Mouse (Mus musculus) spleen, embryonic (tissue): ENCODE results near the gene Gm49393.
"Not testable (repeated sequence)": the region's sequence is repeated elsewhere in the genome, so short reads cannot be mapped to it uniquely, and the experiment has no call there.

ENCODE experiments used
- CTCF ChIA-PET: fragments of 350-600 bp; sonication (Branson Sonifier 250); formaldehyde crosslinking; loops from one replicate; lab custom pipeline; 2022; lab: Charles Lee

The Gm49393 gene

DNA sequence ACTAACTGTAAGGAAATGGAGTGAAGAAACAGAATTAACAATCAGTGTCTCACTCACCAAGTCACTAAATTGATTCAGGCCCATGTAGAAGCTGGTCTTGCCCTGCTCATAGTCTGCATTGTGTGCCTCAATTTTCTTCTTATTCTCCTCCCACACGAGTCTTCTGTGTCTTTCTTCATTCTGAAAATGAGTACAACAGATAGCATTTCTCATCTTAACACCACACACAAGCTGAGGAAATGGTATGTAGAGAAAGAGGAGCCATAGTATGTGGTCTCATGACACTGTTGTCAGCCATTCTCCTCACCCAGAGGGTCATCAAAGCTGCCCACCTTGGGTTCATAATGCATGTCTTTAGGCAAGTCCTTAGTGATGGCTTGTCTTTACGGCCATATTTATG, at the start of gene Gm49393:
TSS of gene Gm49393 (minus strand) at position 101 of the 400 bp plus-strand sequence.
- CTCF ChIA-PET: not testable (repeated sequence)

DNA sequence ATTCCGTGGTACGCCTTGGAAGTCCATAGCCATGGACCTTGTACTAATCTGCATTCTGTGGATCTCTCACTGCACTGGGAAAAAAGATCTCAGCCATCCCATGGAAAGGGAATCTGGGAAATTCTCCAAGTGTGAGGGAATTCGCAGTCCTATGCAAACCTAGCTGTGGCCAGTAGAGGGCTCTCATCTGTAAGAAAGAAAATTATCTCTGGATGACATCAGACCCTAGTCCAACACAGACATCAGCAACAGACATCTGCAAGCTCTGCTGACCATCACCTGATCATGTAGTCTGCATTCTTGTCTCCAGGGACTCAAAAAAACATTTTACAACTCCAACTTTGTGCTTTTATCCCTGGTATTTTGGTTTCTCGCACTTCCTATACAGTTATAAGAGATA, 36.9 kb upstream of the Gm49393 start:
- CTCF ChIA-PET: not testable (repeated sequence)

DNA sequence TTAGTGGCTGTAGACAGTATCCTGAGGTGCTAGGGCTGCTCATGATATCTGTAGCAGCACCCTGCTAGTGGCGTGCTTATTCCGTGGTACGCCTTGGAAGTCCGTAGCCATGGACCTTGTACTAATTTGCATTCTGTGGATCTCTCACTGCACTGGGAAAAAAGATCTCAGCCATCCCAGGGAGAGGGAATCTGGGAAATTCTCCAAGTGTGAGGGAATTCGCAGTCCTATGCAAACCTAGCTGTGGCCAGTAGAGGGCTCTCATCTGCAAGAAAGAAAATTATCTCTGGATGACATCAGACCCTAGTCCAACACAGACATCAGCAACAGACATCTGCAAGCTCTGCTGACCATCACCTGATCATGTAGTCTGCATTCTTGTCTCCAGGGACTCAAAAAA, 28.6 kb upstream of the Gm49393 start:
- CTCF ChIA-PET: not testable (repeated sequence)

DNA sequence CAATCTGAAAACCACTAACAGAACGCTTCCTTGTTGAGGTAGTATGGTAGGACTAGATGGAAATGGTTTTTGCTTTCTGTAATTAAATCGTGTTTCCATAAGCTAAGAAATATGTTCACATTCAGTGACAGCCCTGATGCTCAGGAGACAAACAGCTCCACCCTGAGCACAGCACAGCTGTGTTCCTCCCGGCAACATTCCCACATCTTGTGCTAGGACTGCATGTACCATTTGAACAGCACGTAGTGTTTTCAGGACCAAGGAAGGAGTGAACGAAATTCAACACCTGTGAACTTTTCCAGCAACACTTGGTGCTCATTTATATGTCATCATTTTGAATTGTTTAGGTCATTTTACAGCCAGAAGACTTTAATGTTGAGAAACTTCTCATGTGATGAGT, 26.3 kb upstream of the Gm49393 start:
- CTCF ChIA-PET: no interaction called here

DNA sequence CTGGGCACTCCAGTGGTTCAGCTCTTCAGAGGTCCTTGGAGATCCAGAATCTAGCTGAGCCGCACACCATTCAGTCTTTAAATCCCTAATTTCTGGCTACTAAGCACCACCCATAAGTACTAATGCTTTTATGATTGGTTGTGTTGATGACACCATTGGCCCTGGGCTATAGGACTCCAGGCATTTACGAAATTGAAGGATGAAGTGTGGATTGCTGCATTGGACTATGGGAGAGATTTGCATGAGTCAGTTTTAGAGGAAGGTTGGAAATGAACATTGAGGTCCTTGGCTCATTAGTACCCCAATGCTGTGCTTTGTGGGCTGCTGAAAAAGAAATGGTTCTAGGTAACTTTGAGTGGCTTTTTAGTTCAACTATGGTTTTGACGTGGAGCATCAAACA, 6.5 kb upstream of the Gm49393 start, which contains the start of gene Tpbpa:
TSS of gene Tpbpa (minus strand) at position 101 of the 400 bp plus-strand sequence.
- CTCF ChIA-PET: not testable (repeated sequence)

DNA sequence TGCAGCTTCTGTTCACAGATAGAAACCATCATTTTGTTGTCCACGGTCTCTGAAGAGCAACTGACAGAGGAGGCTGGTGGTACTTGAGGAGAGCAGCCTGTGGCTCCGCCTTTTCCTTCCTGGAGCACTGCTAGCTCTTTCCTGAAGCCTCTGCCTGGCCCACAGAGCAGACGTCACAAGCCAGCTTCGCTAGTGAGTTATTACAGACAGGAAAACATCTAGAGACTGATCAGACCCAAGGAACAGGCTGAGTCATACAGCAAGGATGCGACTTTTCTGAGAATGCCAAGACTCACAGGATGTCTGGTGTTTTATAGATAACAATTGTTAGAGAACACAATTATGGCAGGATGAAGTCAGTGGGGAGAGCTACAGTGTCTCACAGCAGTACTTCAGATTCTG, 1.1 kb upstream of the Gm49393 start, which contains the start of the genes Gm49391 and Ctla2a:
TSS of gene Gm49391 (minus strand) at position 72 of the 402 bp plus-strand sequence.
TSS of gene Ctla2a (minus strand) at position 126 of the 402 bp plus-strand sequence.
- CTCF ChIA-PET: no interaction called here

DNA sequence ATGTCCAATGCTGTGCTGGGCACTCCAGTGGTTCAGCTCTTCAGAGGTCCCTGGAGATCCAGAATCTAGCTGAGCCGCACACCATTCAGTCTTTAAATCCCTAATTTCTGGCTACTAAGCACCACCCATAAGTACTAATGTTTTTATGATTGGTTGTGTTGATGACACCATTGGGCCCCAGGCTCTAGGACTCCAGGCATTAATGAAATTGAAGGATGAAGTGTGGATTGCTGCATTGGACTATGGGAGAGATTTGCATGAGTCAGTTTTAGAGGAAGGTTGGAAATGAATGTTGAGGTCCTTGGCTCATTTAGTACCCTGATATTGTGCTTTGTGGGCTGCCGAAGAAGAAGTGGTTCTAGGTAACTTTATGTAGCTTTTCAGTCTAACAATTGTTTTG, 30.6 kb downstream of the Gm49393 start, which contains the start of gene Tpbpb:
TSS of gene Tpbpb (minus strand) at position 101 of the 400 bp plus-strand sequence.
- CTCF ChIA-PET: not testable (repeated sequence)

DNA sequence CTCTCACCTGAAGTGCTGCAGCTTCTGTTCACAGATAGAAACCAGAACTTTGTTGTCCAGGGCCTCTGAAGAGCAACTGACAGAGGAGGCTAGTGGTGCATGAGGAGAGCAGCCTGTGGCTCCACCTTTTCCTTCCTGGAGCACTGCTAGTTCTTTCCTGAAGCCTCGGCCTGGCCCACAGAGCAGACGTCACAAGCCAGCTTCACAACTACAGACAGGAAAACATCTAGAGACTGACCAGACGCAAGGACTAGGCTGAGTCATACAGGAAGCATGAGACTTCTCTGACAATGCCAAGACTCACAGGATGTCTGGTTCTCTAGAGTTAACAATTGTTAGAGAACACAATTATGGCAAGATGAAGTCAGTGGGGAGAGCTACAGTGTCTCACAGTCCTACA, 38.1 kb downstream of the Gm49393 start, which contains the start of gene Ctla2b:
TSS of gene Ctla2b (minus strand) at position 120 of the 400 bp plus-strand sequence.
- CTCF ChIA-PET: no interaction called here

DNA sequence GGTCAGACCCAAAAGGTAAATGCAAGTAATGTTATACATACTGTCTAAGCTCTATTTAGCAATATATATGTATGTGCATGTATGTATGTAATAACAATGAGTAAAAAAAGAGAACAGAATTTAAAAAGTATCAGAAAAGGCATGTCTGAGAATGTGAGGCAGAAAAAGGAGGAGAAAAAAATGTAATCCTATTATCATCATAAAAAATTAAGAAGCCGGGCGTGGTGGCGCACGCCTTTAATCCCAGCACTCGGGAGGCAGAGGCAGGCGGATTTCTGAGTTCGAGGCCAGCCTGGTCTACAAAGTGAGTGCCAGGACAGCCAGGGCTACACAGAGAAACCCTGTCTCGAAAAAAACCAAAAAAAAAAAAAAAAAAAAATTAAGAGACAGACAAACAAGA, 38.6 kb downstream of the Gm49393 start, which contains the start of gene Gm49392:
TSS of gene Gm49392 (minus strand) at position 101 of the 400 bp plus-strand sequence.
- CTCF ChIA-PET: not testable (repeated sequence)

DNA sequence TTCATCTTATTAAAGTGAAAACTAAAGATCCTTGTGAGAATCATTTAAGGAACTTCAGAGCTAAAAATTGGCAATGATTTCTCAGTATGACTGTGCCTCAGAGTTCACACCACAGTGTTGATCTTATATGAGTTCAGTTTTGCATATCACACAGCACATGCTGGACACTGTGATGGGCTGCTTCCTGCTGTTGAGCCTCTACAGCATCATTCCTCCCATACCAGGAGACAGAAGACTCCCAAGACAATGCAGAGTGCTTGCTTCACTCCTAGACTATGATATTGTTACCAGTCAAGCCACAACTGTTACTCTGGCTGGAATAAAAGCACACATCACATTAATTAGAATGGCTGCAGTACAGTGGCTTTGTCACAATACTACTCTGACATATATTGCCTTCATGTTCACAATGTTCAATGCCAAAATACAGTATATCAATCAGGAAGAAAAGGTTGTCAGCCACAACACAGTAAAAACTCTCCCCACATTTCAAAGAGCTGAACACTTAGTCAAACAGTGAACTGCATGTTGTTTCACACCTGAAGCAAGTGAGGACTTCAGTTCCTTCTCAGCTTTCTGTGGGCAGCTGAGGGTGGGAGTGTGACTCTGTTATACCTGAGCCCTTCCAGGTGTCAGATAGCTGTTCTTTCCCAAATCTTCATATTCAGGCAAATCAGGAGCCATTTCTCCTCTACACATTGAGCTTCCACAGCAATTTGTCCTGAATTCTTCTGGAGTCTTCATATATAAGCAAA, 39.8 kb downstream of the Gm49393 start:
- CTCF ChIA-PET: no interaction called here

DNA sequence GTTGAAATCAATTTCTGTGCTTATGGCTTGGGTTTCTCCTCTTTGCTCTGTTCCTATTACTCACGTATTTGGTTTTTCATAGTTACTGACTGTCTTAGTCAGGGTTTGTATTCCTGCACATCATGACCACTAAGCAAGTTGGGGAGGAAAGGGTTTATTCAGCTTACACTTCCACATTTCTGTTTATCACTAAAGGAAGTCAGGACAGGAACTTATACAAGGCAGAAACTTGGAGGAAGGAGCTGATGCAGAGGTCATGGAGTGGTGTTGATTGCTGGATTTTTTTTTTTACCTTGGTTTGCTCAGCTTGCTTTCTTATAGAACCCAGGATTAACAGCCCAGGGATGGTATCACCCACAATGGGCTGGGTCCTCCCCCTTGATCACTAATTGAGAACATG, 43.1 kb downstream of the Gm49393 start:
- CTCF ChIA-PET: no interaction called here

DNA sequence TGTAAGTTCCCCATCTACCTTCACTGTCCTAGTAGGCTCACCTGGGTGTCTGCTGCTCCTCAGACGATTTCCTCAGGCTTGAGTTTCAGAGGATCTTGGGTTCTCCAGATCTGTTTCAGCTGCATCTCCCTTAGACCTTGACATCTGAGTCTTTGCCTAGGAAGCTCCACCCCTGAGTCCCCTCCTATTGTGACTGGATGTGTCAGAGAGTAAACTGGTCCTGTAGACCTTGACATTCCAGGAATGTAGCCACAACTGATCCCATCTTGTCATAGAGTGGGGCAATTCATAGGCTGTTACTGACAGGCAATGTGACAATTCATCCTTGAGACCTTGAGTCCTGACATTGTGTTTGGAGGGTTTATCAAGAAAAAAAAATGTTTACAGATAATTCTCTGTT, 71.1 kb downstream of the Gm49393 start, which contains the start of gene 4930486L24Rik:
TSS of gene 4930486L24Rik (minus strand) at position 195 of the 400 bp plus-strand sequence.
- CTCF ChIA-PET: no interaction called here

DNA sequence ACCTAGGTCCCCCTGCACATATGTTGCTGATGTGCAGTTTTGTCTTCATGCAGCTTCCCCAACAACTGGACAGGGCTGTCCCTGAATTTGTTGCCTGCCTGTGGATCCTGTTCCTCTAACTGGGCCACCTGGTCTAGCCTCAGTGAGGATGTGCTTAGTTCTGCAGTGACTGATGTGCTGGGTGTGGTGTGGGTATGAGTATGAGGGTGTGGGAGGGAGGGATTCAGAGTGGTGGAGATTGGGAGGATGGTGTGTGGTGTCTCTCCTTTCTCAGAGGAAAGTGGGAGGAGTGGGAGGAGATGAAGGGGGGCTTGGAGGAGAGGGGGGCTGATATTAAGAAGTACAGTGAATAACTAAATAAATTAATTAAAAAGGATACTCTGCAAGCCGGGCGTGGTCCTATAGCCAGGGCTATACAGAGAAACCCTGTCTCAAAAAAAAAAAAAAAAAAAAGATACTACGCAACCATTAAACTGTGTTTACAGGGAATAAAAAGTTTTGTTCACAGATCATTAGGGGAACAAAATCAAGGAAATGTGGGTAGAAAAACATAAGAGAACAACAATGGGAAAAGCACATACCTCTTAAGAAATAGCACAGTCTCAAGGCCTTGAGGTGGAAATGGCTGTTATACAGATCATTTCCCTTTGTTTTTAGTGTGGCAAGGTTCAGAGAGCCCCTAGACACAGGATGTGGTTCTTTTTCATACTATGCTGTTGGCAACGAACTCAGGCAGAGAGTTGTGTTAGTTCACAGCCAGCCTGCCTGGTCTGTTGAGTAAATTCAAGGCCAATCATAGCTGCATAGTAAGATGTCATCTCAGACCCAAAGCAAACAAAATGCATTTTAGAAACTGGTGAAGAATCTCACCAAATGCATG, 86.9 kb downstream of the Gm49393 start:
- CTCF ChIA-PET: no interaction called here

DNA sequence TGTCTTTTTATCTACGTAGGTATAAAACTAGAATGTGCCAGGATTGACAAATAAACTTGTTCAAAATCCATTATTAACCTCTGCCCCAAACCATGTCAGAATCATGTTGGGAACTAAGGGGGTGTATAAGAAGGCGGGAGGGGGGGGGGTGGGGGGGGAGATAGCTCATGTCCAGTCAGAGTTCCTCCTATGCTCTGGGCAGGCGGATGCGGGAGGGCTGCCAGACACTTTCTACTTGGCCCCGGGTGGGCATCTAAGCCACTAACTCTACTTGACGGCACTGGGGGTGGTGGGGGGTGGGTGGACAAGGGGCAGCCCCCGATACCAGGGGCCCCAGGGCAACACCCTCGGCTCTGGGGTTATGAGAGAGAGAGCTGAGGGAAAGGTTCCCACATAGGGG, 92.2 kb downstream of the Gm49393 start:
- CTCF ChIA-PET: no interaction called here

DNA sequence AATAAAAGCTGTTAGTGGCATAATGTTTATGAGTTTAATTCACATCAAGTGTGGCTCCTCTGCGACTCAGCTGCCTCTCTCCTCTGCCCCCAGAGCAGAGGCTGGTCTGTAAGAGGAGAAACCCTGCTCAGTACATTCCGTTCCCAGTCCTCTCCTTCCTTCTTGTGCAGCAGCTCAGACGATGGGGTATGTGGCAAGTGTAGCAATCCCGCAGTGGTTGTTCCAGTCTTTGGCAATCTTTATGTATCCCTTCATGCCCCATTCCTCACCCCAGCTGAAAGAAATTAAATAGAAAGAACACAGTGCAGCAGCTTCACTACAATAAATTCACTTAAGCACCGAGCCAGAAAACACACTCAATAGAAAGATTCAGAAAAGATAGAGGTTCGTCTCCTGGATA, 92.7 kb downstream of the Gm49393 start:
- CTCF ChIA-PET: no interaction called here

DNA sequence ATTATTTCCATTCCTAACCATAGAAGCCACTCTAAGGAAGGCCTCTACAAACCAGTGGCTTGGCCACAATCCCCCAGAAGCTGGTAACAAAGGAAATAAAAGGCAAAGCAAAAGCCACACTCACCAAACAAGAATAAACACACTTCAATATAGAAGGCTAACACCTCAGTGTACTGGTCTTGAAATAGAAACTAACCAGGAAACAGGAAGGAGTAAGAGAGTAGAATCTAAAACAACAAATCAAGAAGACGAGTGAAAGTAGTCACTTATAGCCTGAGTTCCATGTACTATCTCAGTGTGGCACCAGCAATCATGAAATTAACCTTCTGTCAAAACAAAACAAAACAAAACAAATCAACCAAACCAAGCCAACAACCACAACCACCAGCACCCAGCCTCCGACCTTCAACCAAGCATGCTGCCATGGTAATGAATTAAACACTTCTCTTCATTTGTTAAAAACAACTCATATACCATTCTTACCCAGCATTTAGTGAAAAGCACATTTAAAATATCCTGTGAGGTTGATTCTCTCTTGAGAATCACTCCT, 96.0 kb downstream of the Gm49393 start:
- CTCF ChIA-PET: interaction anchor here (0.6 kb wide), 1 partner anchor 42 kb away, joined by 3 read pairs; no protein-coding TSS in a partner anchor

DNA sequence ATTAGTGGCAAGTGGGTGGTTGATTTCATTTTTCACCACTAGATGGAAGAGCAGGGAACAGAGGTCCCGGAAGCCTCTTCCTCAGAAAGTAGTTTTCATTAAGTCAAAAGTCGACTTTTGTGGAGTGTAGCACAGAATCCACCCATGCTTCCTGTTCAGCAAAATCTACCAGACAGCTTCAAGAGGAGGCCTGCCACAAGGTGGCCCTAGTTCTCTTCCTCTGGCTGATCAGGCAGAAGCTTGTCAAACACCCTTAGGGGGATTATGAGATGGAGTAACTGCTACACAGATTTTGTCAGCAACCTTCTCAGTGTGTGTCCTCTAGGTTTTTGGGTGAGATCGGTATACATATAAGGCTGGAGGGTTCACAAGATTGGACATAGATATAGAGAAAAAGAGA, 109.3 kb downstream of the Gm49393 start:
- CTCF ChIA-PET: no interaction called here

DNA sequence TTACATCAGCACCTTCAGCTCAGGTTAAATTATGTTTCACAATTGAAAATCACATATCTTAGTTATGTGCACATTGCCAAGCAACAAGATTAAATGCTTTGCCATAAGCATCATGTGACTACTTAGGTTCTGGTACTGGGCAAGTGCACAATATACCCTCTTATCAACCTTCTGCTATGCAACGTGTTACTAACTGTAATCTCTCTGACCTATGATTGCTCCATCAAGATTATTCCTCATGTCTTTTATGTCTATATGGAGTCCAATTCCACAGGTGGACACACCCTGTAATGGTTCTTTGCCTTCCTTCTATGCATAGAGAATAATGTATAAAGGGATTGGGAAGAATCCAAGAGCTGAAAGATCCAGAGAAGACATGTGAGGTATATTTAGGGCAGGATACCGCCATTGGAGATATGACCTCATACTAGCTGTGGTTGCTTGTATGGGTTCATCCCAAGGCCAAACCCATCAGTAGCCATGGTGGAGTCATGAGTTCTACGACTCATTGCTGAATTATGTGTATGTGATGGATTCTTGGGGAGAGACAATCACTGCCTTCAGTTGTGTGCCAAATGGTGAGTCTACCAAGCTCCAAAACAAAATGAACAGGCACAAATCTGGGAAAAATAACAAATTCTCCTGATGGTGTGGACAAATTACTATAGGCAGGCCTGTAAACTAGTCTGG, 114.8 kb downstream of the Gm49393 start:
- CTCF ChIA-PET: no interaction called here

DNA sequence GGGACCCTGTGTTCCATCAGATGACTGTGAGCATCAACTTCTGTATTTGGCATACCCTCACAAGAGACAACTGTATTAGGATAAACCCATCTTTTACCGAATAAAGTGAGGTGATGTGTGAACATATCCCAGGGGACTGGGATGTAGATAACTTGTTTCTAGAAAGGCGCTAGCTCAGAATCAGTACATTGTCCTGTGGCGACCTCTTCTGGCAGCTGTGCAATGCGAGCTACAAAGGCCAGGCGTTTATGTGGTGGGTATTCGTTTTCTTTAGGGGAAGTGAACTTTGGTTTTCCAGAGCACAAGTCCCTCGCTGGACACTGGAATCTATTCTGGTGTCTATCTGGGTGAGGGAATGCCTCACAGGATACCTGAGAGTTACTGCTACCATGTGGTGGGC, 115.9 kb downstream of the Gm49393 start:
- CTCF ChIA-PET: no interaction called here

DNA sequence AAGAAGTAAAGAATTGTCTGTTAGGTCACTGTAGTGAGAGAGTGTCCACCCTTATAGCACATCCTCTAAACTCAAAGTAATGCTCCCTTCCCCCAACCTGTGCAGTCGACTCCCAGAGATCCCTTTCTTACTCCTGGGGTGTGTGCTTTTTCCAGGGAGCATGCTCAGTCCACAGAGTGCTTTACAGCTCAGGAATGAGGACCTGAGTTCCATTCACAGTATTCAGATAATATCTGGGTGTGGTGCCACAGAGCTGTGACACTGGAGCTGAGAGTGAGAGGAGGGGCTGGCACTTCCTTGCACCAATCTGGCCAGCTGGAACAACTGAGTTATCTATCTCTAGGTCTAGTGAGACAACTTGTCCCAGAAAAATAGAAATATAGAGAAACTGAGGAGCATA, 121.7 kb downstream of the Gm49393 start:
- CTCF ChIA-PET: no interaction called here

DNA sequence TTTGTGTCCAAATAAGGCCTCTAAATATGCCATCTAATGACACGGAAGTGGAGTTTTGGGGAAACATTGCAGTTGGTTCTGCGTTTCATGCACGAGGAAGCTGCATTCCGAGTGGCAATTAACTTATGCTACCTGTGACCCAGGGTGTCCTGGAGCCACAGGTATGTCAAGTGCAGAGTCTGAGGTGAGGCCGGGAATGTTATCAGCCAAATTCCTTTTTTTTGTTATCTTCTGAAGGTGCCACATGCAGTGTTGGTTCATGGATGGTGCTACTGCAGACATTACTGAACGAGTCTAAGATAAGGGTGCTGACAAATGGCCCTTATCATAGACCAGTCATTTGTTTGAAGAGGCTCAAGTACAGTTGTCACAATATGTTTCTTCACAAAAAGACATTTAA, 122.6 kb downstream of the Gm49393 start:
- CTCF ChIA-PET: no interaction called here
